In the genomic region with DNA sequence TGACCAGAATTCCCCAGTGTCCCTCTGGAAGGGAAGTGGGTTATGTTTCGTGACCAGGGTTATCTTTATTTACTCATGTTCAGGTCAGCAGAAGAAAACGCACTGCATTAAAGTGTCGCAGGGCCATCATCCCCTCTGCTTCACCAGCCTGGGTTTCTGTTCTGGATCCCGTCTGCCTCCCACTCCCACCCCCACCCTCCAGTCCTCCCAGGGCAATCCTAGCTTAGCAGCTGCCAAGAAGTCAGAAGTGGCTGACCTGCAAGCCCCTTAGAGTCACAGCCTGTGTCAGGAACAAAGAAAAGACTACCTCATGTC, we compare ENCODE assay signal across 10 mouse cellular contexts.
DNase-seq lines count a peak whose midpoint lies in the region; ATAC-seq and TF ChIP-seq lines count a peak whose summit lies in the region.
"Had no signal": no experiment of that assay in that cellular context is flagged by ENCODE, and none has a peak within 500 bp of the region (broad histone marks: within the 10 kb centered on the region; RNA-seq: fewer than 3 reads in every experiment).

No protein-coding gene starts in this region.

- WGBS in heart, embryonic 10.5 days, result 14% methylated on average over 4 of the region's 4 CpGs
- 27% methylated on average over 4 of the region's 4 CpGs for WGBS in lung, embryonic 16.5 days
- WGBS in lung, postnatal 0 days, result 20% methylated on average over 4 of the region's 4 CpGs
- 35% methylated on average over 4 of the region's 4 CpGs for WGBS in hindbrain, embryonic 12.5 days

- ATAC-seq in lung, embryonic 16.5 days (ENCODE audit: low read depth), result no peak
- ATAC-seq in lung, postnatal 0 days, result no peak
- no peak for ATAC-seq in hindbrain, embryonic 12.5 days (ENCODE audit: low FRiP score)
- ATAC-seq: forebrain, postnatal 0 days had no signal

- H3K4me2 ChIP-seq in lung, embryonic 16.5 days (ENCODE audit: low read depth, low read length), result no peak overlapping the region
- H3K4me2 ChIP-seq in lung, postnatal 0 days (replicated peaks; ENCODE audit: low read depth, low read length), result no peak overlapping the region
- H3K4me2 ChIP-seq in hindbrain, embryonic 12.5 days (replicated peaks), result no peak overlapping the region

- no peak for TF ChIP-seq CTCF in lung, postnatal 0 days (IDR thresholded peaks at IDR 0.05)

- intact Hi-C loops in left cerebral cortex, postnatal 36 days (cut with DNase I), result no loop called here

- no peaks in the 10 kb centered on the region for H3K9me3 ChIP-seq in heart, embryonic 10.5 days
- no peaks in the 10 kb centered on the region for H3K9me3 ChIP-seq in lung, embryonic 16.5 days (ENCODE audit: control insufficient read depth, low read length)
- H3K9me3 ChIP-seq in lung, postnatal 0 days (ENCODE audit: low read length), result no peaks in the 10 kb centered on the region
- no peaks in the 10 kb centered on the region for H3K9me3 ChIP-seq in hindbrain, embryonic 12.5 days (replicated peaks)

- no peak for DNase-seq in heart, embryonic 10.5 days (ENCODE audit: low spot score)
- no peak for DNase-seq in heart, adult 18-20 months
- no peak for DNase-seq in lung, postnatal 0 days (ENCODE audit: low spot score)
- DNase-seq in splenic B cell, adult 2 months (ENCODE audit: low read depth, low spot score), result peak; percentile 4
- DNase-seq in left cerebral cortex, postnatal 36 days (ENCODE audit: low spot score in 2 of 2), result no peak
- DNase-seq in testis, postnatal 10 days (ENCODE audit: low spot score), result no peak
- DNase-seq: forebrain, postnatal 0 days; lung, adult 2 months had no signal

- H3K4me1 ChIP-seq in heart, embryonic 10.5 days, result peaks cover 22% of the 10 kb centered on the region
- peaks cover 17% of the 10 kb centered on the region for H3K4me1 ChIP-seq in lung, embryonic 16.5 days (replicated peaks; ENCODE audit: control insufficient read depth, insufficient read depth, low read length)
- H3K4me1 ChIP-seq in lung, postnatal 0 days (ENCODE audit: insufficient read depth, low read depth, low read length), result no peaks in the 10 kb centered on the region
- H3K4me1 ChIP-seq in hindbrain, embryonic 12.5 days, result peaks cover 30% of the 10 kb centered on the region

- H3K27ac ChIP-seq in heart, embryonic 10.5 days, result peak overlapping the region; percentile 70; the same call in 1 of the 2 replicates
- no peak overlapping the region for H3K27ac ChIP-seq in lung, embryonic 16.5 days (ENCODE audit: low read length)
- no peak overlapping the region for H3K27ac ChIP-seq in lung, postnatal 0 days (ENCODE audit: low read length)
- H3K27ac ChIP-seq in hindbrain, embryonic 12.5 days, result 0 out of 2 replicates have a peak overlapping the region, but pooled peaks have one; percentile 46

- TF ChIP-seq EP300 in lung, postnatal 0 days (IDR thresholded peaks at IDR 0.05), result no peak

- 0 out of 2 replicates have a peak overlapping the region, but pooled peaks have one; percentile 0 for H3K9ac ChIP-seq in lung, embryonic 16.5 days (ENCODE audit: low read length)
- H3K9ac ChIP-seq in lung, postnatal 0 days (replicated peaks; ENCODE audit: low read depth), result no peak overlapping the region
- H3K9ac ChIP-seq in hindbrain, embryonic 12.5 days, result 0 out of 2 replicates have a peak overlapping the region, but pooled peaks have one; percentile 1
- H3K9ac ChIP-seq: forebrain, postnatal 0 days had no signal

- H3K4me3 ChIP-seq in heart, embryonic 10.5 days, result peak overlapping the region; percentile 36; the same call in 1 of the 2 replicates
- H3K4me3 ChIP-seq in lung, embryonic 16.5 days (ENCODE audit: low read length), result no peak overlapping the region
- no peak overlapping the region for H3K4me3 ChIP-seq in lung, postnatal 0 days (ENCODE audit: low read depth, low read length)
- H3K4me3 ChIP-seq in hindbrain, embryonic 12.5 days, result no peak overlapping the region

- no peaks in the 10 kb centered on the region for H3K36me3 ChIP-seq in heart, embryonic 10.5 days
- no peaks in the 10 kb centered on the region for H3K36me3 ChIP-seq in lung, embryonic 16.5 days (ENCODE audit: control insufficient read depth, insufficient read depth, low read length)
- H3K36me3 ChIP-seq in lung, postnatal 0 days (ENCODE audit: insufficient read depth, low read length), result no peaks in the 10 kb centered on the region
- H3K36me3 ChIP-seq in hindbrain, embryonic 12.5 days, result no peaks in the 10 kb centered on the region
- H3K36me3 ChIP-seq in splenic B cell, adult 2 months (ENCODE audit: control insufficient read depth, insufficient read depth, low read length, poor library complexity, severe bottlenecking), result no peaks in the 10 kb centered on the region

- H3K27me3 ChIP-seq in heart, embryonic 10.5 days (ENCODE audit: insufficient read depth, poor library complexity, severe bottlenecking), result 0 out of 2 replicates have a peak, but pooled peaks cover 5% of the 10 kb centered on the region
- no peaks in the 10 kb centered on the region for H3K27me3 ChIP-seq in lung, embryonic 16.5 days (ENCODE audit: control insufficient read depth, insufficient read depth, low read depth, low read length)
- H3K27me3 ChIP-seq in lung, postnatal 0 days (replicated peaks; ENCODE audit: insufficient read depth, low read length), result no peaks in the 10 kb centered on the region
- H3K27me3 ChIP-seq in hindbrain, embryonic 12.5 days, result no peaks in the 10 kb centered on the region
- no peaks in the 10 kb centered on the region; the same call in 1 of the 2 replicates for H3K27me3 ChIP-seq in splenic B cell, adult 2 months (ENCODE audit: control insufficient read depth, insufficient read depth, low read length, poor library complexity, severe bottlenecking)

Comparison
In these comparisons a context has a peak if more than half of its experiments do, and no peak if none do; other contexts are left out.
1. H3K27ac ChIP-seq: peak in heart, embryonic 10.5 days (single experiment) and hindbrain, embryonic 12.5 days (single experiment); none in lung, embryonic 16.5 days (single experiment) and lung, postnatal 0 days (single experiment).